Mouse (Mus musculus): Measurements from ENCODE around the gene Grb10.

DNA sequence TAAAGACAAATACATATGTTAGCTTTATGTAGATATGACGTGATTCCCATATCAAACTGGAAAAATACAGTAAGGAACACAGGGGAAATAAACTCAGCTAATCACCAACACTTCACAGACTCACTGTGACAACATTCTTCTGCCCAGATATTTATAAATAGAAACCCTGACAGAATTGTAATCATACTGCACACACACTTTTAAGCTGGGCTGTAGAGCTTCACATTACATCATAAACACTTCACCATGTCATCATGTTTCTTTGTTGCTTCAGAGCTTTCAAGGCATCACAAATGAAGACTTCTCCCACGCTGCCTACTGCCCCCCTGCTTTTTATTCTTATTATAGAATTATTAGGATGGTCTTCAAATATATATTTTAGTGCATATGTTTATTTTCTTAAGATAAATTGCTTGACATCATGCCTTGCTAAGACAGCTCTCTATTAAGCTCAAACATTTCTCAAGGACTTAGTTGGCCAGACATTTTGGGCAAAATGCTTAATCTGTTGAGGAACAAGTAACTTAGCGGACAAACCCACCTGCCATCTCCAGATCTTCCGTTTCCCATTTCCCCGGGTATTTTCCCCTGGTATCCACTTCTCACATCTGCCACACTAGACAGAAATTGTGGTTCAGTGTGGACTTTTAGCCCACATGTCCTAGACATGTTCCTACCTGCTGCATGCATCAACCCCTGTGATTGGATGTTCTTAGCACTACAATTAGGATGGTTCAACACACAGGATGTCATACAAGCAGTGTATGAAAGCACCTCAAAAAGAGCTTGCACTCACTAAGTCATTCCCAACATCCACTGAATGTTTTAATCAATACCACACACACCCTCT is 81.0 kb downstream of the Grb10 start:
- no peak for TF ChIP-seq CTCF (IDR thresholded peaks at IDR 0.05; ENCODE audit: control insufficient read depth, insufficient read depth, insufficient read length)
- TF ChIP-seq MAX (IDR thresholded peaks at IDR 0.05), result no peak

Data from C2C12 (cell line).